Mouse (Mus musculus) subcutaneous adipose tissue, adult 2 months (tissue): ENCODE measurements around the gene CN725425. TPM values are rescaled to one million over a fixed set of nuclear protein-coding genes. Genes with fewer than 3 reads are reported as not detected.

Experiments used
- polyA plus RNA-seq: library from polyadenylated mRNA; depleted of rRNA; stranded (reverse); fragments of >200 nt; gene quantifications from 2 replicates; pipeline ENCODE4 v1.2.3, GENCODE M21; 2012; ENCODE audit warnings: low replicate concordance; rRNA removed

Gene CN725425
- not detected in 2 replicates for polyA plus RNA-seq

GRCm38 (mm10) chr15:91199256-91199905 lies at the start of gene CN725425:
Gene CN725425, plus strand, starts transcription at chr15:91199494.

GRCm38 (mm10) chr15:91191412-91192222 lies 7.7 kb upstream of the CN725425 start, which contains the start of gene Abcd2:
Gene Abcd2, minus strand, starts transcription at chr15:91191799.

Other genes starting within 250 kb of the CN725425 start
- gene Kif21a, start 149.5 kb upstream of the CN725425 start, polyA plus RNA-seq = 4.4 and 5.4 TPM in 2 replicates
- gene Abcd2, start 7.7 kb upstream of the CN725425 start, polyA plus RNA-seq = 90.3 and 176 TPM in 2 replicates